Mouse (Mus musculus): ENCODE measurements at regions not wholly inside any gene's neighbourhood (a gene's known extent, or its start where the extent isn't known, plus 50 kb on each side); places are given as distances from the start of the nearest gene placed in this dataset.

GRCm38 (mm10) chr6:100120017-100120944 lies 167.0 kb downstream of the Rybp start:
- TF ChIP-seq CTCF (IDR thresholded peaks at IDR 0.05; ENCODE audit: low read depth) = no peak
- TF ChIP-seq EP300 (IDR thresholded peaks at IDR 0.05; ENCODE audit: low read depth) = no peak
